Mouse (Mus musculus) CD4-positive, CD25-positive, alpha-beta regulatory T cell, adult 4 months (primary cell): Measurements from ENCODE around the gene Clpp. TPM values are rescaled to one million over a fixed set of nuclear protein-coding genes. Genes with fewer than 3 reads are reported as not detected.
A peak's percentile ranks its signal among the peaks of the same experiment; 100 is the strongest.

Experiments
- ATAC-seq: one replicate; pipeline ENCODE4 v1.8.0; 2017
- polyA plus RNA-seq, 2 experiments: library from polyadenylated mRNA; unstranded; fragments of 100-300 nt; shearing (Covaris generic); gene quantifications; one replicate each; pipeline ENCODE4 v1.2.1; 2017

Clpp gene
- polyA plus RNA-seq, 2 experiments from 2014 or later: 108 to 110 TPM

DNA sequence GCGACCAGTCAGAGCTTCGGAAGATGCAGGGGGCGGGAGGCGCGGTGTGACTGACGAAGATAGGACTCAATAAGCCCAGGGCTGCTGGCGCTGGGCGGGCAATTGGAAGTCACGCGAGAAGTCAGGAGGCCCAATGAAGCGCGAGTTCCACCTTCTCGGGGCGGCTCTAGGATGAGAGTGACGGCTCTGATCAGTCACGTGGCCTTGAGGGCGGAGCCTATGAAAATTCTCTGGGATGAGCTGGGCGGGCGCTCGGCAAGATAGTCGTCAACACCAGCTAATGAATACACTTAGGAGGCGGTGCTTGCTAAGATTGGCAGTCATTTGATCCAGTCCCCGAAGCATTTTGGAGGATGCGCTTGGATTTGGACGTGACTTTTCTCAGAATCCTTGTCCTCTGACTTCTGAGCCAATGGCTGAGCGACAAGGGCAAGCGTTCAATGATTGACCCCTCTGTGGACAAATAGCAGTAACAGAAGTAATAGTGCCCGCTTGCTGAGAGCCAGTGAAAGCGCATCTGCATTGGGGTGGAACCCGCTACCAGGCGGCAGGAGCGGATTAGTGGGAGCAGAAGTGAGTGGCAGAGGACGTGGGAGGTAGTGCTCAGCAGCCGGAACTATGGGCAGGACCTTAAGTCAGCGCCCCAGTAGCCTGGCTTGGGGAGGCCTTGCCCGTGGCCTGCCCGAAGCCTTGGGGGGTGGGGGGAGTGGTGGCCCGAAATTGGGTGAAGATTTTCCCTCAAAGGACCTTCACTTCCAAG, 41.7 kb downstream of the Clpp start:
- peak; percentile 85 for ATAC-seq

DNA sequence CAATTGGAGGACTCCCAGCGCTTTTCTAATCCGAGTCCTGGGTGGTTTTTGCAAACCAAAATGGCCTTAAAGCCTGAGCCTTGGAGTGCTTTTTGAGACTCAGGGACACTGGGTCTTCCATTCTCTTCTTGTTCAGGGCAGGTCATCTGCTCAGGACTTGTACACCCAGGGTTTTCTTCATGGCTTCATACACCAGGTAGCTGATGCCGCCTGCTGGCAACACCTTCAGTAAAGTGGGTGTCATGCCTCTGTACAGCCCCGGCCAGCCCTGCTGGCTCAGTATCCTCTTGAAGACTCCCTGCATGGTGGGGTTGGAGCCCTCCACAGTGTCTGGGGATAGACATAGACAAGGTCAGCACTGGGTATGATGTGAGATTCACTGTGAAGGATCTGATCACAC, 42.7 kb downstream of the Clpp start:
- no peak for ATAC-seq

DNA sequence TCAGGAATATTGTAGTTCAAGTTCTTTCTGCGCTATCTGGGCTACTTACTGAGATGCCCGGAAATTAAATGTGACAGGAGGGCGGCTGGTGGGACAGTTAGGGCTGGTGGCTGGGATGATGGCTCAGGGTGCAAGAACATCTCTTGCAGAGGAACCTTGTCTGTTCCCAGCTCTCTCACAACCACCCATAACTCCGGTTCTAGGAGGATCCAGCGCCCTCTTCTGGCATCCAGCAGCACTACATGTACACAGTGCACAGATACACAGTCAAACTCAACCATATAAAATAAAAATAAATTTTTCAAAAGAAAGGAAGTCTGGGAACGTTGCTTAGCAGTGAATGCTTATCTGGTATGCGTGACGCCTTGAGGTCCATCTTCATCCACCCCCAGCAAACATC, 48.9 kb downstream of the Clpp start:
- no peak for ATAC-seq

DNA sequence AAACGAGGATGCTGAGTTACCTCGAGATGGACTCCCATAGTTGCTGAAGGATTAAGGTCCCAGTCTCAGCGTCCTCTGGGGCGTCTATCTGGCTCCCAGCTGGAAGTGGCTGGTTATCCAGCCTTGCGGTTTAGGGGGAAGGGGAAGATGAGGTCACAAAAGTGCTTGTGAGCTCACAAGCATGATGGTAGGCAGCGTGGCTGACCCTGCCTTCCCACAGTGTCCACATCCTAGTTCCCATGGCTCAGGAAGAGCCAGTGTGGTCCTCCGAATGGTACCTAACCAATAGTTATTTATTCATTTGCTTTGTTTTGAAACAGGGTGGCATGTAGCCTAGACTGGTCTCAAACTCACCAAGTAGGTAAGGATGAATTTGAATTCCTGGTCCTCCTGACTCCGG, 51.4 kb downstream of the Clpp start, which contains the start of gene Slc25a41:
Slc25a41 (minus strand) TSS at position 101 of the 400 bp plus-strand sequence.
- no peak for ATAC-seq

Other genes starting within 250 kb of the Clpp start
- not detected for gene Nrtn, start 232.8 kb upstream of the Clpp start, polyA plus RNA-seq
- gene Dus3l, start 225.5 kb upstream of the Clpp start, polyA plus RNA-seq: 10 to 100 TPM; 30.3 to 41.2 TPM
- 1 to 10 TPM in 1 of 2 experiments, under 1 TPM in 1; 0.24 to 1.1 TPM for gene Prr22, start 220.1 kb upstream of the Clpp start, polyA plus RNA-seq
- 1 to 10 TPM; 1.2 to 2.1 TPM for gene Rfx2, start 159.3 kb upstream of the Clpp start, polyA plus RNA-seq
- under 1 TPM in 1 of 2 experiments, not detected in 1; 0.12 TPM for gene Acsbg2, start 115.9 kb upstream of the Clpp start, polyA plus RNA-seq
- gene 1700061G19Rik, start 114.8 kb upstream of the Clpp start, polyA plus RNA-seq: under 1 TPM in 1 of 2 experiments, not detected in 1; 0.31 TPM
- 1 to 10 TPM; 4.5 to 7.0 TPM for gene Mllt1, start 54.9 kb upstream of the Clpp start, polyA plus RNA-seq
- gene Acer1, start 8.2 kb upstream of the Clpp start, polyA plus RNA-seq: under 1 TPM in 1 of 2 experiments, not detected in 1; 0.16 TPM
- gene Alkbh7, start 7.0 kb downstream of the Clpp start, polyA plus RNA-seq: 10 to 100 TPM; 21.6 to 25.1 TPM
- not detected for gene Pspn, start 9.7 kb downstream of the Clpp start, polyA plus RNA-seq
- 100 to 1,000 TPM in 1 of 2 experiments, 10 to 100 TPM in 1; 72.1 to 102 TPM for gene Gtf2f1, start 21.0 kb downstream of the Clpp start, polyA plus RNA-seq
- gene Gm17949, start 21.2 kb downstream of the Clpp start, polyA plus RNA-seq: 1 to 10 TPM in 1 of 2 experiments, not detected in 1; 1.5 TPM
- gene Khsrp, start 41.2 kb downstream of the Clpp start, polyA plus RNA-seq: 10 to 100 TPM; 16.0 to 29.4 TPM
- gene Slc25a41, start 51.3 kb downstream of the Clpp start, polyA plus RNA-seq: not detected
- gene Crb3, start 68.8 kb downstream of the Clpp start, polyA plus RNA-seq: 1 to 10 TPM; 2.1 to 2.9 TPM
- 1 to 10 TPM; 2.3 to 3.4 TPM for gene Slc25a23, start 69.6 kb downstream of the Clpp start, polyA plus RNA-seq
- 100 to 1,000 TPM; 215 to 337 TPM for gene Dennd1c, start 88.2 kb downstream of the Clpp start, polyA plus RNA-seq
- 1 to 10 TPM; 4.3 to 7.8 TPM for gene Tubb4a, start 97.5 kb downstream of the Clpp start, polyA plus RNA-seq
- 10 to 100 TPM in 1 of 2 experiments, 1 to 10 TPM in 1; 8.2 to 11.9 TPM for gene Tnfsf9, start 115.0 kb downstream of the Clpp start, polyA plus RNA-seq
- gene Cd70, start 159.5 kb downstream of the Clpp start, polyA plus RNA-seq: under 1 TPM in 1 of 2 experiments, not detected in 1; 0.52 TPM
- gene Tnfsf14, start 203.9 kb downstream of the Clpp start, polyA plus RNA-seq: 10 to 100 TPM in 1 of 2 experiments, 1 to 10 TPM in 1; 5.9 to 11.7 TPM
- gene C3, start 237.8 kb downstream of the Clpp start, polyA plus RNA-seq: 1 to 10 TPM in 1 of 2 experiments, under 1 TPM in 1; 0.85 to 1.3 TPM